In the genomic region with DNA sequence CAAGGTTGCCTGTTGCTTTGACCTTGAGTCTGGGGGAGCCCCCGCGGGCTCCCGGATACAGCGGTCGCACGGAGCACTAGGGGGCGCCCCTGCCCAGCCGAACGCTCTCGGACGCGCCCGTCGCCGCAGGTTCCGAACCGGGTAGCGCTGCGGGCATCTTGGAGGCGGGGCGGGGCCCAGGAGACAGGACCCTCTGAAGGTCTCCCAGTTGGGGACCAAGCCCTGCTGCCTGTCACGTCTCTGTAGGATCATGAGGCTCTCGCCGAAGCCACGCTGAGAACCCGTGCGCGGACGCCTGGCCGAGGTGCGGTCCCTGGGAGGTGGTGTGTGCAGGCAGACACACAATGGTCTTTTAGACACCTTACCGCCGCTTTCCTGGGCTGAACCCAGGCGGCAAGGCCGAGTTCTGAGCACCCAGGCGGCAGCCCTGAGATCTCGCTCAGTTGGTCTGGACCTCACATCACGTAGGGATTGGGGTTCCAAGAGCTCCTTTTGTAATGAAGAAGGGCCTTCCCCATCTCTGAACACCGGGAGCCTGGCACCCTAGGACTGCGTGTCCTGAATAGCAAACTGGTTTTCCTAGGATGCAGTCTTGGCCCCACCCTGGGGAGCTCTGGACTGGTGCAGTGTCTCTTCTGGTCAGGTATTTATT, we compare ENCODE assay signal across 8 mouse cellular contexts.
DNase-seq lines count a peak whose midpoint lies in the region; ATAC-seq and TF ChIP-seq lines count a peak whose summit lies in the region.

No protein-coding gene starts in this region.

- peak overlapping the region; percentile 78 for H3K9ac ChIP-seq in hindbrain, postnatal 0 days (replicated peaks; ENCODE audit: low read length)

- ATAC-seq in hindbrain, postnatal 0 days, result peak; percentile 84
- ATAC-seq in megakaryocyte, adult 5-6 weeks (ENCODE audit: poor library complexity, severe bottlenecking), result peak; percentile 74

- no peak for TF ChIP-seq POLR2A in cortical plate, adult 2 months (IDR thresholded peaks at IDR 0.05; ENCODE audit: extremely low read depth, insufficient read depth, low read length)

- peak overlapping the region; percentile 80 for H3K4me2 ChIP-seq in hindbrain, postnatal 0 days (ENCODE audit: low read depth, low read length)

- DNase-seq in adrenal gland, adult (ENCODE audit: inconsistent age in 2 of 2, low spot score in 1 of 2), result peak; percentile 79 to 93
- DNase-seq in gastrocnemius, adult 8-10 months (ENCODE audit: low spot score in 2 of 2), result peak; percentile 62 to 71
- peak; percentile 88 for DNase-seq in hindbrain, postnatal 0 days (ENCODE audit: low spot score)
- peak; percentile 68 to 81 for DNase-seq in left cerebral cortex, adult 8-10 months (ENCODE audit: low spot score in 2 of 2)
- DNase-seq in right cerebral cortex, adult 2 months (ENCODE audit: low spot score in 2 of 2), result peak; percentile 87 to 88
- DNase-seq in urinary bladder, postnatal 10 days (ENCODE audit: low spot score), result peak; percentile 36

- no peaks in the 10 kb centered on the region for H3K9me3 ChIP-seq in hindbrain, postnatal 0 days (ENCODE audit: low read length)

- no peaks in the 10 kb centered on the region for H3K27me3 ChIP-seq in hindbrain, postnatal 0 days (ENCODE audit: insufficient read depth, low read length)

- WGBS in hindbrain, postnatal 0 days, result under 1% methylated on average over 40 of the region's 40 CpGs

- peak; percentile 47 for TF ChIP-seq CTCF in cortical plate, adult 2 months (IDR thresholded peaks at IDR 0.05; ENCODE audit: extremely low read depth, insufficient read depth, low read length)
- TF ChIP-seq CTCF in hindbrain, postnatal 0 days (IDR thresholded peaks at IDR 0.05; ENCODE audit: low read depth), result peak; percentile 74

- H3K4me3 ChIP-seq in cortical plate, adult 2 months (ENCODE audit: insufficient read depth, low read length), result peak overlapping the region; percentile 67
- peak overlapping the region; percentile 57 for H3K4me3 ChIP-seq in hindbrain, postnatal 0 days (ENCODE audit: low read length)

- peak overlapping the region; percentile 83 for H3K27ac ChIP-seq in cortical plate, adult 2 months (ENCODE audit: insufficient read depth, low read length)
- peak overlapping the region; percentile 86 for H3K27ac ChIP-seq in hindbrain, postnatal 0 days

- peaks cover 4% of the 10 kb centered on the region for H3K4me1 ChIP-seq in cortical plate, adult 2 months (ENCODE audit: control insufficient read depth, insufficient read depth, low read length)
- H3K4me1 ChIP-seq in hindbrain, postnatal 0 days (ENCODE audit: insufficient read depth, low read length), result peaks cover 21% of the 10 kb centered on the region

- H3K36me3 ChIP-seq in hindbrain, postnatal 0 days (ENCODE audit: insufficient read depth, low read length), result no peaks in the 10 kb centered on the region

Comparison
In these comparisons a context has a peak if more than half of its experiments do, and no peak if none do; other contexts are left out.
1. Peak in every context shown above with its lines: DNase-seq, ATAC-seq, H3K4me3 ChIP-seq and H3K27ac ChIP-seq.
2. DNase-seq: peak in every context shown above with its lines; median percentile 88 in hindbrain, postnatal 0 days; 88 in right cerebral cortex, adult 2 months; 86 in adrenal gland, adult; 74 in left cerebral cortex, adult 8-10 months; 66 in gastrocnemius, adult 8-10 months; 36 in urinary bladder, postnatal 10 days.